Mouse (Mus musculus) heart, embryonic 11.5 days (tissue): Measurements from ENCODE around the gene Gm45799. TPM values are rescaled to one million over a fixed set of nuclear protein-coding genes. Genes with fewer than 3 reads are reported as not detected.
A peak's percentile ranks its signal among the peaks of the same experiment; 100 is the strongest.

Experiments used
- ATAC-seq: fragments of 200-750 bp; cut with Nextera tagmentation; replicated peaks from 2 replicates; pipeline ENCODE4 v1.8.0; 2017; ENCODE audit warnings: moderate library complexity; ENCODE audit not compliant: insufficient number of reproducible peaks, low FRiP score, low TSS enrichment
- H3K27ac ChIP-seq: fragments of 300-500 bp; sonication (generic); 2 replicates; pipeline ENCODE4 v1.5.1; 2014; ENCODE audit warnings: mild to moderate bottlenecking, low read depth, low read length
- H3K27me3 ChIP-seq: fragments of 300-500 bp; sonication (generic); 2 replicates; pipeline ENCODE4 v1.6.1; 2014; ENCODE audit warnings: mild to moderate bottlenecking, low read length, mixed read lengths; ENCODE audit not compliant: control insufficient read depth, insufficient read depth
- H3K36me3 ChIP-seq: fragments of 300-500 bp; sonication (generic); 2 replicates; pipeline ENCODE4 v1.6.1; 2014; ENCODE audit warnings: mild to moderate bottlenecking, low read length, moderate library complexity, mixed read lengths; ENCODE audit not compliant: control insufficient read depth, insufficient read depth
- H3K4me1 ChIP-seq: fragments of 300-500 bp; sonication (generic); 2 replicates; pipeline ENCODE4 v1.6.1; 2014; ENCODE audit warnings: low read length; ENCODE audit not compliant: control insufficient read depth, insufficient read depth
- H3K4me2 ChIP-seq: fragments of 300-500 bp; sonication (generic); 2 replicates; pipeline ENCODE4 v1.6.1; 2014; ENCODE audit warnings: mild to moderate bottlenecking, moderate library complexity
- H3K4me3 ChIP-seq: fragments of 300-500 bp; sonication (generic); 2 replicates; pipeline ENCODE4 v1.5.1; 2014; ENCODE audit warnings: low read depth, low read length
- H3K9ac ChIP-seq: fragments of 300-500 bp; sonication (generic); 2 replicates; pipeline ENCODE4 v1.6.1; 2014; ENCODE audit warnings: mild to moderate bottlenecking, low read depth, low read length, moderate library complexity
- H3K9me3 ChIP-seq: fragments of 300-500 bp; sonication (generic); replicated peaks from 2 replicates; pipeline ENCODE4 v1.6.1; 2016; ENCODE audit warnings: low read length; ENCODE audit not compliant: control insufficient read depth
- WGBS: fragments of 180-500 bp; shearing (Covaris S2); extraction: QIAGEN DNeasy Blood & Tissue Kit; methylation state at CpG from one replicate; pipeline ENCODE4 v1.1.7; 2014; ENCODE audit not compliant: insufficient replicate concordance; 5-methylcytosine and 5-hydroxymethylcytosine counted together
- polyA plus RNA-seq: library from polyadenylated mRNA; unstranded; fragments of >200 nt; fragmentation: Nextera tagmentation; extraction: Ambion mirVana; gene quantifications from 2 replicates; pipeline ENCODE4 v1.2.1, GENCODE M21; 2014

Gene Gm45799
- polyA plus RNA-seq, 1 experiment from 2014 or later: 30.2 TPM

DNA sequence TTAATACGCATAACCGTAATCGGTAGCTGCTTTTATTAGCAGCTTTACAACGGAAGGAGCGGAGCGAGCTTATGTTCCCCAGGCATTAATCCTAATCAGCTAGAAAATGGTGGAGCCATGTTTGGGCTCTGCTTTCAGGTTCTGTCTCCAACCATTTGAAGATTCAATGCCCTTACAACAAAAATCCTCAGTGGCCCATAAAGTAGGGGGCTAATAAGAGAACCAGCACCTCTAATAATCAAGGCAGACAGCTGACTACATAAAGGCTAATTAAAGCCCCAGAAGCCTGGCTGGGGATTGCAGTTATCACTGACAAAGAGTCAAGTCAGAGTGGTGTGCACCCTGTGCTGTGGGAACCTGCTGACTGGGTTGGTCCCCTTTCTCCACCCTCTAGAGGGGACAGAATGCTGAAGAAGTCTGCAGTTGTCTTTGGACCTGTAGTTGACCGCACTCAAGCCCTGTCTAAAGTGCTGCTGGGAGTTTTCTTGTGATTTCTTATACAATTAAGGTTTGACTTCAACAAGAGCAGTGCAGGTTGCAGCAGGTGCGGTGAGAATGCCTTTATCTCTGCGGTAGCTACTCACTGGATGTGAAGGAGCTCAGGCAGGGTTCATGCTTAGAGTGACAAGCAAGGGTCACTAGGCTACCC is 6.0 kb upstream of the Gm45799 start:
- peak overlapping the region; percentile 93 for H3K9ac ChIP-seq
- WGBS: 55% methylated on average over 9 of the region's 9 CpGs
- no peak overlapping the region for H3K27ac ChIP-seq
- H3K4me3 ChIP-seq: peak overlapping the region; percentile 88
- ATAC-seq: no peak
- H3K27me3 ChIP-seq: no peaks in the 10 kb centered on the region
- peaks cover 15% of the 10 kb centered on the region; the same call in 1 of the 2 replicates for H3K4me1 ChIP-seq
- H3K4me2 ChIP-seq: peak overlapping the region; percentile 72
- no peaks in the 10 kb centered on the region for H3K9me3 ChIP-seq
- peaks cover 5% of the 10 kb centered on the region for H3K36me3 ChIP-seq

- H3K9me3 ChIP-seq: no peaks in the 10 kb centered on the region
- H3K4me2 ChIP-seq: no peak overlapping the region
- peaks cover 10% of the 10 kb centered on the region; the same call in 1 of the 2 replicates for H3K4me1 ChIP-seq
- H3K27ac ChIP-seq: no peak overlapping the region
- no peaks in the 10 kb centered on the region for H3K27me3 ChIP-seq
- ATAC-seq: no peak
- H3K36me3 ChIP-seq: peaks cover 5% of the 10 kb centered on the region
- no peak overlapping the region for H3K4me3 ChIP-seq
- WGBS: 100% methylated on average over 2 of the region's 2 CpGs
- H3K9ac ChIP-seq: no peak overlapping the region
Measured at GRCm38 (mm10) chr7:105635726-105636125, 4.6 kb upstream of the Gm45799 start.

DNA sequence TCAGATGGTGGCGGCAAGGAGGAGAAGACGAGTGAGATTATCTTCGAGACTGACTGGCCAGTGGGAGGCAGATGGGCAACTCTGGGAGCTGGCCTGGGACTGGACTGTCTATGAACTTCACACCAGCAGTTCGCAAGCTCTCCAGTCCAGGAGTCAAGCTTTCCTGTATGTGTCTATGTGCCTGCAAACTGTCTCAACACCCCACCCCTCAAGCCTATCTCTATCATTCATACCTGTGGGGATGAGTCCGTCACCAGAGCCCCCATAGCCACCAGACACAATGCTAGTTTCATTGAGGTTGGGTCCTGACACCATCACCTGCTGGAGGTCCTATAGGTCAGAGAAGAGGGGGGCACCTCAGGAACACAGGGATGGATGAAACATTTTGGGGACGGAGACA is 1.6 kb upstream of the Gm45799 start:
- H3K9me3 ChIP-seq: no peaks in the 10 kb centered on the region
- ATAC-seq: no peak
- no peaks in the 10 kb centered on the region for H3K27me3 ChIP-seq
- peaks cover 10% of the 10 kb centered on the region for H3K4me1 ChIP-seq
- H3K4me2 ChIP-seq: peak overlapping the region; percentile 77; the same call in 1 of the 2 replicates
- H3K27ac ChIP-seq: no peak overlapping the region
- no peak overlapping the region for H3K4me3 ChIP-seq
- WGBS: 85% methylated on average over 6 of the region's 6 CpGs
- peaks cover 10% of the 10 kb centered on the region for H3K36me3 ChIP-seq
- no peak overlapping the region for H3K9ac ChIP-seq

- ATAC-seq: no peak
- H3K4me2 ChIP-seq: peak overlapping the region; percentile 77
- peak overlapping the region; percentile 78 for H3K4me3 ChIP-seq
- peaks cover 10% of the 10 kb centered on the region for H3K36me3 ChIP-seq
- no peaks in the 10 kb centered on the region for H3K27me3 ChIP-seq
- H3K27ac ChIP-seq: no peak overlapping the region
- no peaks in the 10 kb centered on the region for H3K9me3 ChIP-seq
- 67% methylated on average over 9 of the region's 9 CpGs for WGBS
- H3K4me1 ChIP-seq: peaks cover 10% of the 10 kb centered on the region
- H3K9ac ChIP-seq: 0 out of 2 replicates have a peak overlapping the region, but pooled peaks have one; percentile 0
Measured at GRCm38 (mm10) chr7:105639304-105639703, 1.0 kb upstream of the Gm45799 start.

GRCm38 (mm10) chr7:105639756-105640155 is 596 bp upstream of the Gm45799 start, which contains the start of gene Timm10b:
Gene Timm10b, plus strand, starts transcription at chr7:105640056.
- no peak; the same call in 1 of the 2 replicates for ATAC-seq
- Histone ChIP-seq H3K27me3 (no peaks in the 10 kb centered on the region), H3K36me3 (peaks cover 10% of the 10 kb centered on the region), H3K4me2 (peak within 1 kb of the TSS; percentile 90), H3K4me1 (peaks cover 10% of the 10 kb centered on the region), H3K4me3 (peak within 1 kb of the TSS; percentile 78), H3K9ac (peak within 1 kb of the TSS; percentile 88), H3K27ac (peak within 1 kb of the TSS; percentile 82), H3K9me3 (no peaks in the 10 kb centered on the region)
- 3% methylated on average over 2 of the region's 2 CpGs for WGBS

GRCm38 (mm10) chr7:105640894-105641255 is 523 bp downstream of the Gm45799 start:
- peak overlapping the region; percentile 82 for H3K27ac ChIP-seq
- H3K27me3 ChIP-seq: no peaks in the 10 kb centered on the region
- ATAC-seq: peak; percentile 27
- H3K4me1 ChIP-seq: peaks cover 10% of the 10 kb centered on the region
- peaks cover 10% of the 10 kb centered on the region for H3K36me3 ChIP-seq
- no peaks in the 10 kb centered on the region for H3K9me3 ChIP-seq
- peak overlapping the region; percentile 90 for H3K4me2 ChIP-seq
- H3K9ac ChIP-seq: peak overlapping the region; percentile 88
- WGBS: under 1% methylated on average over 18 of the region's 18 CpGs
- H3K4me3 ChIP-seq: peak overlapping the region; percentile 78

- Histone ChIP-seq H3K9me3 (no peaks in the 10 kb centered on the region), H3K27me3 (no peaks in the 10 kb centered on the region), H3K4me2 (no peak overlapping the region), H3K9ac (no peak overlapping the region), H3K4me1 (peaks cover 10% of the 10 kb centered on the region), H3K36me3 (peaks cover 10% of the 10 kb centered on the region), H3K27ac (no peak overlapping the region), H3K4me3 (no peak overlapping the region)
- ATAC-seq: no peak
- WGBS: 72% methylated on average over 3 of the region's 3 CpGs
Measured at GRCm38 (mm10) chr7:105641936-105642335, 1.6 kb downstream of the Gm45799 start.

DNA sequence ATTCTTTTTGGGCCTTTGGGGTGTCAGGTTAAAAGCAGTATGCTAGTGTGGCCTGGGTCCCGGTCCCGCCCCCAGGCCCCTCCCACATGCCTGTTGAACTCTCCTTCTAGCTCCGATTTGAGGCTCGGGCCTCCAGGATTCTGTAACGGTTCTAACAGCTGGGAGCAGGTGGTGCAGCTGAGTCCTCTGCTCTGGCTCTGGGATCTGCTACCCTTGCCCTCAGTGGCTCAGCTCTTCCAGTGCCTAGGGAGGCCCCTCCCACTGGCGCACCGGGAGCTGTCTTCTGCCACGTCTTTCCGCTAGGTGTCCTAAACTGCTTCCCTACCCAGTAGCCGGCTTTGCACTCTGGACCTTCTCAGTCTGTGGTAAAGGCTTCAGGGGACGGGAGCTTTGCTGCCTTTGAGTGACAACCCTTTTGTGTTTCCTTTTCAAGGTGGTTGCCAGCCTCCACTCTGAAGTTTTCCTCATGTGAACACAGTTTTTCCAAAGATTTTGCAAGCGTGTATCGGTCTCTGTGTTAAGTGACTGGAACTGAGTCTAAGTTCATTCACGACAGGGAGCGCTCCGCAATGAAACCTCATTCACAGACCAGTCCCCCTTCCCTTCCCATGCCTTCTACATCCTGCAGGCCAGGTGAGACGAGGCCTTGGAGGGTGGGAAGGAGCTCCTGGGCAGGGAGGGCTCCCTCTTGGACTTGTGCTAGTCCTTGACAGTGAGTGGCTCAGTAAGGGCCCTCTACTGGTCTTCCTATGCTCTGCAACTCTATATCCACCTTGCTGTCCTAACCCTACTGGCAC is 10.5 kb downstream of the Gm45799 start, which contains the start of gene Dnhd1:
Dnhd1 (plus strand) TSS at position 189 of the 797 bp plus-strand sequence.
- no peak within 1 kb of the TSS for H3K27ac ChIP-seq
- no peaks in the 10 kb centered on the region for H3K9me3 ChIP-seq
- H3K36me3 ChIP-seq: no peaks in the 10 kb centered on the region
- peak within 1 kb of the TSS; percentile 47 for H3K9ac ChIP-seq
- H3K4me1 ChIP-seq: no peaks in the 10 kb centered on the region; the same call in 1 of the 2 replicates
- WGBS: 2% methylated on average over 17 of the region's 17 CpGs
- H3K27me3 ChIP-seq: no peaks in the 10 kb centered on the region
- peak; percentile 88 for ATAC-seq
- H3K4me3 ChIP-seq: peak within 1 kb of the TSS; percentile 43
- H3K4me2 ChIP-seq: peak within 1 kb of the TSS; percentile 82
